Mouse (Mus musculus): ENCODE measurements around the gene Ccdc153. TPM values are rescaled to one million over a fixed set of nuclear protein-coding genes. Genes with fewer than 3 reads are reported as not detected.

Ccdc153 gene
- polyA plus RNA-seq, 1 experiment from 2014 or later: not detected

DNA sequence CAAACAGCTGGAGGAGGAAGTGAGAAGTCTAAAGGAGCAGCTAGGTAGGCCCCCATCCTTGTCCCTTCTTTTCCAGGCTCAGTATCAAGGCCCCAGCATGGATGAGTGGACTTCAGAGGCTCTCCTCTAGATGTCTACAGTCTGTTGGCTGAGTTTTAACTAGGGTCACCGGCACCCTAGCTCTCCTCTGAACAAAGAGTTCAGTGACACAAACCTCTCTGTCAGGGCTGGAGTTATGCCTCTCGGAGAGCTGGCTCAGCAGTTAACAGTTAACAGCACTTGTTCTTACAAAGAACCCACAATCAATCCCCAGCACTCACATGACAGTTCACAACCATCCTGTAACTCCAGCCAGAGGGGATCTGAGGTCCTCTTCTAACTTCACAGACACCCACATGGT lies 3.1 kb downstream of the Ccdc153 start:
- Histone ChIP-seq H3K27me3 (no peaks in the 10 kb centered on the region), H3K4me3 (no peak overlapping the region), H3K9ac (no peak overlapping the region), H3K4me2 (replicated peaks) (no peak overlapping the region), H3K27ac (no peak overlapping the region), H3K4me1 (no peaks in the 10 kb centered on the region), H3K9me3 (replicated peaks) (no peaks in the 10 kb centered on the region), H3K36me3 (no peaks in the 10 kb centered on the region)
- no peak for ATAC-seq (ENCODE audit: low FRiP score)
- 43% methylated on average over 2 of the region's 2 CpGs for WGBS

DNA sequence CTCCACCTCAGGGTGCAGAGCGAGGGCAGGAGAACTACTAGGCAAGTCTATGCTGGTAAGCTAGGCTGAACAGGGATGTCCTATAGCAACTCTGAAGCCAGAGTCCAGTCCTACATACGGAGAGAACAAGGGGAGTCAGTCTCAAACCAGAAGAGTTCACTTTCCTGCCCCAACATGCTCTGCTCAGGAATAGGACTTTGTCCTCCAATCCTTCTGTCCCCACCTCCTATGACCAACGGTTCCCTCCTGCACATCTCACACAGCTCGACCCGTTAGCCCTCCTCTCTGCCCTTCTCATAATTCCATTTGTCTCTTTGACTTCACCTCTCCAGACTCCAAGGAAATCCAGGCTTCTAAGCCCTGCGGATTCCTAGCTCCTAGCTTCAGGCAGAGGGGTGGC lies 7.4 kb downstream of the Ccdc153 start:
- WGBS: 85% methylated on average over 6 of the region's 6 CpGs
- Histone ChIP-seq H3K4me3 (no peak overlapping the region), H3K36me3 (no peaks in the 10 kb centered on the region), H3K4me1 (peaks cover 3% of the 10 kb centered on the region; the same call in 1 of the 2 replicates), H3K9ac (no peak overlapping the region), H3K27ac (no peak overlapping the region), H3K9me3 (replicated peaks) (no peaks in the 10 kb centered on the region), H3K27me3 (peaks cover 3% of the 10 kb centered on the region; the same call in 1 of the 2 replicates), H3K4me2 (replicated peaks) (no peak overlapping the region)
- ATAC-seq (ENCODE audit: low FRiP score): no peak

DNA sequence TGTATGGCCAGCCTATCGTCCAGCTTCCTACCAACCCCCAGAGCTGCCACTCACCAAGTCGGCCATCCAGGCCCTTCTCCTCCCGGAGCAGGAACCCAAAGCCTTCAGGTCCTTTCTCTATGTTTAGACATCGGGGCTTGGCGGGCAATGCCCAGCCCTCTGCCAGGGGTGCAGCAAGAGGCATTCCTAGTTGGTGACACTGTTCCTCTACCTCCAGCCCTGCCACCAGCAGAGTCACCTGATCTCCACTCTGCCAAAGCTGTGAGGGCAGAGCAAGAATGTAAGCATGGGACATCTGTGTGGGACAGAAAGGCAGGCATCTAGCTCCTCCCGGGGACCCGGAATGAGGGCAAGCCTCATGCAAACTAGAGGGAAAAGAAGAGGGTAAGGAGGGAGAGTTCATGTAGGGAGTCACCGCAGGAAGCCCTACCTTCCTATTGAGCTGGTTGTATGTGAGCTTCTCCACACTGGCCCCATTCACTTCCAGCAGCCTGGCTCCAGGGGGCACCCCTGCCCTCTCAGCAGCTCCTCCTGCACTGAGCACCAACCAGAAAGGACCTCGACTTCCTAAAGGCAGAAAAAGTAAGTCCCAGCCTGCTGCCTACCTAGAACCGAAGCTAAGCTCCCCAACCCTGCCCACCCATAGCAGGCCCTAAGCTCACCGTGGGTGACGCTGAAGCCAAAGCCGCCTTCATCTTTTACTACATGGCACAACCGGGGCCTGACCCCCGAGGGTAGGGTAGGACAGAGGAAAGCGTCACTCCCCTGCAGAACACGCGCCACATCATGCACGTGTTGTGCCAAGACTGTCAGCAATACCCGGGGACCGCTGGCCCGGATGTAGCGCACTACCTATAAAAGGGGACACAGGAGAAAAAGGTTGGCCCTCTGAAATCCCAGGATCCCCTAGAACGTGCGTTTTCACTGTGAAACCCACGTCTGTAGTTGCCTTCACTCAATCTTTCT lies 9.0 kb downstream of the Ccdc153 start:
- Histone ChIP-seq H3K27ac (no peak overlapping the region), H3K4me2 (replicated peaks) (peak overlapping the region; percentile 19; the same call in 1 of the 2 replicates), H3K9me3 (replicated peaks) (no peaks in the 10 kb centered on the region), H3K4me1 (peaks cover 18% of the 10 kb centered on the region), H3K9ac (no peak overlapping the region; the same call in 1 of the 2 replicates), H3K36me3 (no peaks in the 10 kb centered on the region), H3K27me3 (peaks cover 3% of the 10 kb centered on the region; the same call in 1 of the 2 replicates), H3K4me3 (no peak overlapping the region)
- 45% methylated on average over 26 of the region's 26 CpGs for WGBS
- peak; percentile 67; the same call in 1 of the 2 replicates for ATAC-seq (ENCODE audit: low FRiP score)

GRCm38 (mm10) chr9:44250445-44250844 lies 10.0 kb downstream of the Ccdc153 start:
- H3K9ac ChIP-seq: no peak overlapping the region
- ATAC-seq (ENCODE audit: low FRiP score): no peak

GRCm38 (mm10) chr9:44251314-44251713 lies 10.8 kb downstream of the Ccdc153 start, which contains the start of gene Pdzd3:
TSS of gene Pdzd3 (minus strand) at chr9:44251471.
- no peak within 1 kb of the TSS for H3K9ac ChIP-seq
- no peak within 1 kb of the TSS for H3K4me3 ChIP-seq
- no peaks in the 10 kb centered on the region for H3K9me3 ChIP-seq (replicated peaks)
- ATAC-seq (ENCODE audit: low FRiP score): no peak
- no peak within 1 kb of the TSS for H3K27ac ChIP-seq
- peaks cover 31% of the 10 kb centered on the region for H3K4me1 ChIP-seq
- H3K36me3 ChIP-seq: no peaks in the 10 kb centered on the region
- 83% methylated on average over 10 of the region's 10 CpGs for WGBS
- peaks cover 3% of the 10 kb centered on the region; the same call in 1 of the 2 replicates for H3K27me3 ChIP-seq
- no peak within 1 kb of the TSS for H3K4me2 ChIP-seq (replicated peaks)

More at GRCm38 (mm10) chr9:44250445-44250844, 10.0 kb downstream of the Ccdc153 start:
- Histone ChIP-seq H3K4me3 (no peak overlapping the region), H3K4me2 (replicated peaks) (no peak overlapping the region), H3K27ac (no peak overlapping the region), H3K36me3 (no peaks in the 10 kb centered on the region), H3K27me3 (peaks cover 3% of the 10 kb centered on the region; the same call in 1 of the 2 replicates), H3K4me1 (peaks cover 27% of the 10 kb centered on the region), H3K9me3 (replicated peaks) (no peaks in the 10 kb centered on the region)
- 51% methylated on average over 4 of the region's 4 CpGs for WGBS

DNA sequence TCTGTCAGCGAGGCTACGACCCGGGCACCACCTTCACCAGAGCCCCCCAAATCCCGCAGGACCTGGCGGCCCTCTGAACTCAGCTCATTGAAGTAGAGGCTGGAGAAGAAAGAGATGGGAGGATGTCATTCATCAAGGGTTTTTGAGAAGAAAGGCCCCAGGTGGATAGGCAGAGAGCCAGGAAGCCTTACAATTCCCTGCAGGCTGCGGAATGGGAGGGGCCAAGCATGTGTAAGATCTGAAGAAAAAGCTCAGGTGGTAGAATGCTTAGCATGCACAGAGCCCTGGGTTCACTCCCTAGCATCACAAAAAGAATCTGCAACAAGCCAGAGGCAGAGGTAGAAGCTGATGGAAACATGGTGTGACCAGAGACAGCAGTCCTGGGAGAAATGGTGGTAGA lies 13.0 kb downstream of the Ccdc153 start:
- Histone ChIP-seq H3K27ac (no peak overlapping the region), H3K4me1 (peaks cover 32% of the 10 kb centered on the region), H3K4me2 (replicated peaks) (no peak overlapping the region), H3K9me3 (replicated peaks) (no peaks in the 10 kb centered on the region), H3K36me3 (no peaks in the 10 kb centered on the region), H3K9ac (no peak overlapping the region), H3K27me3 (peaks cover 3% of the 10 kb centered on the region), H3K4me3 (no peak overlapping the region)
- 78% methylated on average over 6 of the region's 6 CpGs for WGBS
- no peak for ATAC-seq (ENCODE audit: low FRiP score)

GRCm38 (mm10) chr9:44254508-44255135 lies 14.1 kb downstream of the Ccdc153 start:
- ATAC-seq (ENCODE audit: low FRiP score): peak; percentile 48
- 0 out of 2 replicates have a peak overlapping the region, but pooled peaks have one; percentile 6 for H3K4me2 ChIP-seq (replicated peaks)

DNA sequence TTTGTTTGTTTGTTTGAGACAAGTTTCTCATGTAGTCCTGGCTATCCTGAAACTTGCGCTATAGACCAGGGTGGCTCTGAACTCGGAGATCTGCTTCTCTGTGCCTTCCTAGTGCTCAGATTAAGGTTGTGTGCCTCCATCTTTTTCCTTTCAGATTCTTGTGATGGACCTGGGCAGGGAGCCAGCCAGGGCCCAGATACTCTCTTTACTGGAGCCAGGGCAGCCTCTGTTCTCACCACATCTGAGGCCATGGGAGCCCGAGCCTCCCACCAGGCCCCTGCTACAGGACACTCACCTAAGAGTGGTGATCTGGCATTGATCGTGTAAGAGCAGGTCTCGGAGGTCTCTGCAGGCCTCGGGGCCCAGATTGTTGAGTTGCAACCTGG lies 14.7 kb downstream of the Ccdc153 start:
- peak overlapping the region; percentile 56 for H3K27ac ChIP-seq
- H3K4me2 ChIP-seq (replicated peaks): 0 out of 2 replicates have a peak overlapping the region, but pooled peaks have one; percentile 6
- H3K4me1 ChIP-seq: peaks cover 32% of the 10 kb centered on the region
- no peaks in the 10 kb centered on the region; the same call in 1 of the 2 replicates for H3K27me3 ChIP-seq
- peak; percentile 32; the same call in 1 of the 2 replicates for ATAC-seq (ENCODE audit: low FRiP score)
- no peaks in the 10 kb centered on the region for H3K9me3 ChIP-seq (replicated peaks)
- H3K4me3 ChIP-seq: no peak overlapping the region
- WGBS: 57% methylated on average over 6 of the region's 6 CpGs
- no peaks in the 10 kb centered on the region for H3K36me3 ChIP-seq
- no peak overlapping the region for H3K9ac ChIP-seq

More at GRCm38 (mm10) chr9:44254508-44255135, 14.1 kb downstream of the Ccdc153 start:
- no peak overlapping the region for H3K9ac ChIP-seq
- 5% methylated on average over 5 of the region's 5 CpGs for WGBS
- H3K27me3 ChIP-seq: peaks cover 2% of the 10 kb centered on the region
- peaks cover 32% of the 10 kb centered on the region for H3K4me1 ChIP-seq
- H3K27ac ChIP-seq: peak overlapping the region; percentile 56
- H3K4me3 ChIP-seq: no peak overlapping the region
- no peaks in the 10 kb centered on the region for H3K9me3 ChIP-seq (replicated peaks)
- no peaks in the 10 kb centered on the region for H3K36me3 ChIP-seq

GRCm38 (mm10) chr9:44256213-44256612 lies 15.7 kb downstream of the Ccdc153 start:
- no peaks in the 10 kb centered on the region for H3K36me3 ChIP-seq
- H3K9ac ChIP-seq: no peak overlapping the region
- no peak overlapping the region for H3K4me3 ChIP-seq
- WGBS: 83% methylated on average over 8 of the region's 8 CpGs
- H3K4me2 ChIP-seq (replicated peaks): no peak overlapping the region
- ATAC-seq (ENCODE audit: low FRiP score): no peak
- no peaks in the 10 kb centered on the region; the same call in 1 of the 2 replicates for H3K27me3 ChIP-seq
- H3K27ac ChIP-seq: no peak overlapping the region
- H3K4me1 ChIP-seq: peaks cover 29% of the 10 kb centered on the region
- H3K9me3 ChIP-seq (replicated peaks): no peaks in the 10 kb centered on the region

GRCm38 (mm10) chr9:44259014-44259413 lies 18.5 kb downstream of the Ccdc153 start:
- no peaks in the 10 kb centered on the region for H3K36me3 ChIP-seq
- H3K9me3 ChIP-seq (replicated peaks): no peaks in the 10 kb centered on the region
- WGBS: 77% methylated on average over 10 of the region's 10 CpGs
- H3K9ac ChIP-seq: no peak overlapping the region
- H3K27ac ChIP-seq: no peak overlapping the region
- H3K27me3 ChIP-seq: no peaks in the 10 kb centered on the region; the same call in 1 of the 2 replicates
- peaks cover 19% of the 10 kb centered on the region for H3K4me1 ChIP-seq
- ATAC-seq (ENCODE audit: low FRiP score): no peak
- H3K4me2 ChIP-seq (replicated peaks): no peak overlapping the region
- H3K4me3 ChIP-seq: no peak overlapping the region

DNA sequence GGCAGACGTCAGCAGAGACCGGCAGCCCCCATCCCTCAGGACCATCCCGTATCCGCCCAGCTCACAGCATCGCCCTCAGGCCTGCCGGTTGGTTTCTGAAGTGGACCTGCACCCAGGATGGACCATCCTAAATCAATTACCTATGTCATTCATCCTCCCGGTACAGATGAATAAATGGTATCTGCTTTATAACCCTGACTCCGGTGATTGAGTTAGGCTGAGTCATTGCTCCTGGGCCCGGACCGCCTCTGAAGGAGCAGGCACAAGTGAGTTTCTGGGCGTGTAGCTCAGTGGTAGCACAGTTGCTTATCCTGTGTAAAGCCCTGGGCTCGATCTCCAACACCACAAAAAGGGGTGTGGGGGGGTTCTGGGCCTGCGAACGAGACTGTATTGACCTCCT lies 20.9 kb downstream of the Ccdc153 start:
- Histone ChIP-seq H3K9me3 (replicated peaks) (no peaks in the 10 kb centered on the region), H3K27me3 (no peaks in the 10 kb centered on the region; the same call in 1 of the 2 replicates), H3K4me2 (replicated peaks) (no peak overlapping the region), H3K9ac (no peak overlapping the region), H3K36me3 (no peaks in the 10 kb centered on the region), H3K4me3 (no peak overlapping the region), H3K27ac (no peak overlapping the region), H3K4me1 (no peaks in the 10 kb centered on the region)
- ATAC-seq (ENCODE audit: low FRiP score): no peak
- WGBS: 82% methylated on average over 14 of the region's 14 CpGs

Measured in hindbrain, embryonic 12.5 days (tissue).